Mouse (Mus musculus) CH12.LX (cell line): Measurements from ENCODE around the gene C2cd3. TPM values are rescaled to one million over a fixed set of nuclear protein-coding genes. Genes with fewer than 3 reads are reported as not detected.

Source experiments
- DNase-seq: peaks from one replicate; pipeline ENCODE4 v3.0.0-alpha.2; 2013; ENCODE audit errors: extremely low read depth
- H3K27ac ChIP-seq: 2 replicates; pipeline ENCODE4 v1.5.1; 2012; ENCODE audit warnings: low read depth, mild to moderate bottlenecking, control low read depth, moderate library complexity; ENCODE audit not compliant: insufficient read depth
- H3K27me3 ChIP-seq: replicated peaks from 2 replicates; pipeline ENCODE3; 2012; ENCODE audit warnings: inconsistent platforms
- H3K36me3 ChIP-seq, 2 experiments: replicated peaks in 1 of 2; 2 replicates each; pipeline versions ENCODE3 to v1.6.1; 2012; ENCODE audit warnings: inconsistent platforms in 1 of 2, low read length in 1 of 2, mild to moderate bottlenecking in 1 of 2, mixed read lengths in 1 of 2, moderate library complexity in 1 of 2; ENCODE audit not compliant: control insufficient read depth in 1 of 2, insufficient read depth in 1 of 2
- H3K4me1 ChIP-seq, 2 experiments: 2 replicates each; pipeline ENCODE4 v1.6.1; 2012; ENCODE audit warnings: inconsistent platforms in 1 of 2, moderate library complexity in 1 of 2; ENCODE audit not compliant: insufficient read depth in 2 of 2, control insufficient read depth in 1 of 2
- H3K4me2 ChIP-seq: 2 replicates; pipeline ENCODE4 v1.6.1; 2012; ENCODE audit warnings: low read depth, mild to moderate bottlenecking, control low read depth; ENCODE audit not compliant: poor library complexity, insufficient read depth, severe bottlenecking
- H3K4me3 ChIP-seq, 3 experiments: fragments of 150-350 bp in 1 of 3; sonication (generic) in 1 of 3; replicated peaks in 1 of 3; 2 replicates each; pipeline versions ENCODE3 to v1.5.1; 2011 to 2012; ENCODE audit warnings: low read depth in 2 of 3, low read length in 2 of 3, mild to moderate bottlenecking in 2 of 3, moderate library complexity in 2 of 3, control low read depth in 1 of 3, improper control_type of control experiment in 1 of 3, inconsistent platforms in 1 of 3, mixed read lengths in 1 of 3; ENCODE audit not compliant: poor library complexity in 1 of 3
- H3K79me2 ChIP-seq: replicated peaks from 2 replicates; pipeline ENCODE4 v1.6.1; 2012; ENCODE audit warnings: mild to moderate bottlenecking, moderate library complexity; ENCODE audit not compliant: control insufficient read depth, poor library complexity, insufficient read depth, severe bottlenecking; ENCODE audit errors: extremely low read depth
- H3K9ac ChIP-seq: 2 replicates; pipeline ENCODE4 v1.6.1; 2012; ENCODE audit warnings: low read depth, mild to moderate bottlenecking, control low read depth, moderate library complexity; ENCODE audit not compliant: insufficient read depth
- H3K9me3 ChIP-seq: replicated peaks from 2 replicates; pipeline ENCODE3; 2012; ENCODE audit warnings: low read length, inconsistent platforms, mixed read lengths
- BHLHE40 ChIP-seq: IDR thresholded peaks from 2 replicates; pipeline ENCODE4 v1.6.1; 2011; ENCODE audit warnings: mild to moderate bottlenecking, low read depth, low read length, improper control_type of control experiment
- CHD1 ChIP-seq: IDR thresholded peaks from 2 replicates; pipeline ENCODE4 v1.6.1; 2012; ENCODE audit warnings: low read depth, low read length, improper control_type of control experiment, inconsistent platforms
- CHD2 ChIP-seq: IDR thresholded peaks from 2 replicates; pipeline ENCODE4 v1.6.1; 2011; ENCODE audit warnings: low read length, improper control_type of control experiment
- CTCF ChIP-seq, 2 experiments: IDR thresholded peaks in 1 of 2; conservative IDR thresholded peaks in 1 of 2; 2 replicates each; pipeline ENCODE4 v1.5.1; 2011 to 2012; ENCODE audit warnings: low read depth in 2 of 2, low read length in 2 of 2, improper control_type of control experiment in 1 of 2, inconsistent platforms in 1 of 2, mild to moderate bottlenecking in 1 of 2, moderate library complexity in 1 of 2
- ELF1 ChIP-seq: IDR thresholded peaks from 2 replicates; pipeline ENCODE4 v1.6.1; 2014; ENCODE audit warnings: low read depth, mild to moderate bottlenecking, inconsistent platforms, low read length, improper control_type of control experiment
- ETS1 ChIP-seq: conservative IDR thresholded peaks from 2 replicates; pipeline ENCODE4 v1.6.1; 2012; ENCODE audit warnings: low read depth, mild to moderate bottlenecking, inconsistent platforms, low read length, improper control_type of control experiment, moderate library complexity
- HCFC1 ChIP-seq: IDR thresholded peaks from 2 replicates; pipeline ENCODE4 v1.6.1; 2012; ENCODE audit warnings: low read depth, mild to moderate bottlenecking, inconsistent platforms, low read length, improper control_type of control experiment
- IRF4 ChIP-seq: IDR thresholded peaks from 2 replicates; pipeline ENCODE4 v1.6.1; 2014; ENCODE audit warnings: low read depth, mild to moderate bottlenecking, inconsistent platforms, low read length, improper control_type of control experiment
- KAT2A ChIP-seq: IDR thresholded peaks from 2 replicates; pipeline ENCODE4 v1.6.1; 2012; ENCODE audit warnings: low read length, improper control_type of control experiment, inconsistent platforms; ENCODE audit not compliant: insufficient replicate concordance
- MAX ChIP-seq: IDR thresholded peaks from 2 replicates; pipeline ENCODE4 v1.6.1; 2011; ENCODE audit warnings: low read length, improper control_type of control experiment
- MAZ ChIP-seq: IDR thresholded peaks from 2 replicates; pipeline ENCODE4 v1.6.1; 2012; ENCODE audit warnings: low read depth, mild to moderate bottlenecking, inconsistent platforms, low read length, improper control_type of control experiment, moderate library complexity
- MEF2A ChIP-seq: IDR thresholded peaks from 2 replicates; pipeline ENCODE4 v1.6.1; 2014; ENCODE audit warnings: low read depth, mild to moderate bottlenecking, inconsistent platforms, low read length, improper control_type of control experiment, borderline replicate concordance
- MXI1 ChIP-seq: IDR thresholded peaks from 2 replicates; pipeline ENCODE4 v1.6.1; 2011; ENCODE audit warnings: mild to moderate bottlenecking, low read depth, low read length, improper control_type of control experiment
- MYC ChIP-seq: IDR thresholded peaks from 2 replicates; pipeline ENCODE4 v1.6.1; 2011; ENCODE audit warnings: low read depth, mild to moderate bottlenecking, improper control_type of control experiment, low read length
- NELFE ChIP-seq: IDR thresholded peaks from 2 replicates; pipeline ENCODE4 v1.6.1; 2011; ENCODE audit warnings: low read depth, low read length, improper control_type of control experiment
- NRF1 ChIP-seq: IDR thresholded peaks from 2 replicates; pipeline ENCODE4 v1.6.1; 2014; ENCODE audit warnings: low read depth, mild to moderate bottlenecking, inconsistent platforms, low read length, improper control_type of control experiment, moderate library complexity
- PAX5 ChIP-seq: IDR thresholded peaks from 2 replicates; pipeline ENCODE4 v1.6.1; 2012; ENCODE audit warnings: low read length, inconsistent platforms, mixed read lengths
- POLR2A ChIP-seq: IDR thresholded peaks from 2 replicates; pipeline ENCODE4 v1.6.1; 2011; ENCODE audit warnings: low read depth, mild to moderate bottlenecking, improper control_type of control experiment, low read length
- POLR2AphosphoS2 ChIP-seq: IDR thresholded peaks from 2 replicates; pipeline ENCODE4 v1.6.1; 2011; ENCODE audit warnings: low read depth, low read length, improper control_type of control experiment
- RAD21 ChIP-seq: IDR thresholded peaks from 2 replicates; pipeline ENCODE4 v1.6.1; 2011; ENCODE audit warnings: low read depth, mild to moderate bottlenecking, low read length, improper control_type of control experiment, moderate library complexity
- RCOR1 ChIP-seq: conservative IDR thresholded peaks from 2 replicates; pipeline ENCODE4 v1.6.1; 2012; ENCODE audit warnings: low read depth, mild to moderate bottlenecking, inconsistent platforms, low read length, improper control_type of control experiment
- TBP ChIP-seq: conservative IDR thresholded peaks from 2 replicates; pipeline ENCODE4 v1.6.1; 2011; ENCODE audit warnings: low read depth, low read length, improper control_type of control experiment
- TCF12 ChIP-seq: IDR thresholded peaks from 2 replicates; pipeline ENCODE4 v1.6.1; 2014; ENCODE audit warnings: low read depth, mild to moderate bottlenecking, inconsistent platforms, low read length, improper control_type of control experiment
- UBTF ChIP-seq: IDR thresholded peaks from 2 replicates; pipeline ENCODE4 v1.6.1; 2012; ENCODE audit warnings: low read depth, mild to moderate bottlenecking, inconsistent platforms, low read length, improper control_type of control experiment, moderate library complexity
- USF1 ChIP-seq: IDR thresholded peaks from 2 replicates; pipeline ENCODE4 v1.6.1; 2014; ENCODE audit warnings: low read depth, mild to moderate bottlenecking, inconsistent platforms, low read length, improper control_type of control experiment
- USF2 ChIP-seq: conservative IDR thresholded peaks from 2 replicates; pipeline ENCODE4 v1.6.1; 2011; ENCODE audit warnings: low read depth, low read length, improper control_type of control experiment
- ZKSCAN1 ChIP-seq: IDR thresholded peaks from 2 replicates; pipeline ENCODE4 v1.6.1; 2012; ENCODE audit warnings: low read depth, inconsistent platforms, low read length, improper control_type of control experiment, borderline replicate concordance
- ZNF384 ChIP-seq: IDR thresholded peaks from 2 replicates; pipeline ENCODE4 v1.6.1; 2012; ENCODE audit warnings: low read depth, low read length, improper control_type of control experiment, inconsistent platforms
- dilution Hi-C: fragments of 300-500 bp; cut with MboI; formaldehyde crosslinking; loops from 2 replicates; pipeline ENCODE4 v1.14.3; 2020; ENCODE audit warnings: low sequenced_read_pairs; ENCODE audit not compliant: extremely low pct_unique_long_range_greater_than_20kb, extremely low pct_ligation_motif_present
- in situ Hi-C: fragments of 300-500 bp; cut with MboI; formaldehyde crosslinking; loops from 3 replicates; pipeline ENCODE4 v1.14.3; 2019; ENCODE audit warnings: low sequenced_read_pairs, low pct_ligation_motif_present, low pct_unique_long_range_greater_than_20kb, mixed read lengths
- polyA plus RNA-seq: library from polyadenylated mRNA; unstranded; fragments of >175 nt; gene quantifications from 2 replicates; pipeline ENCODE4 v1.2.1, GENCODE M21; 2012; ENCODE audit warnings: low read depth; ENCODE audit not compliant: insufficient read length
- total RNA-seq, 2 experiments: library from RNA; depleted of rRNA; stranded (reverse); fragments of 300-350 nt in 1 of 2; fragments of >200 nt in 1 of 2; gene quantifications; 2 replicates each; pipeline ENCODE4 v1.2.3; 2012 to 2014

The C2cd3 gene
- total and polyA plus RNA-seq, 3 experiments, result 11.7 to 25.0 (median 16.7) TPM

DNA sequence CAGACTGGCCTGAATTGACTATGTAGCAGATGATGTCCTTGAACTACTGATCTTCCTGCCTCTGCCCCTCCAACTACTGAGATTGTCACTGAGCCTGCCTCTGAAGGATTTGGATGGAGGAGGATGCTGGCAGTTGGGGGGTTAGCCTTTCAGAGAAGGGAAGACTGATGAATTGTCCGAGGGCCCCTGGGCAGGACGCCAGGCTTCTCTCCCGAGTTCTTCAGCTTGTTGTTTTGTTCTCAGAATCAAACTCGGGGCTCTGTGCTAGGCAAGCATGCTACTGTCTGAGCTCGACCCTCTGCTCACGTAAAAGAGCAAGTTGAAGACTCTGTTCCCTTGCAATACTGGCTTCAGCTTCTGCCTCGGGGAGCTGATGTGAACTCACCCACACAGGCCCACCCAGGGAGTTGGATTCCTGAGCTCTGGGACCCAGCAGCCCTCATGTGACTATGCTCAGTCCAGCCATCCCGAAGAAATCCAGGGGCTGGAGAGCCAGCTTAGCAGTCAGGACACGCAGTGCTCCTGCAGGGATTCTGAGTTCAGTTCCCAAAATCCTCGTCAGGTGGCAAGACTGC lies 116.5 kb downstream of the C2cd3 start:
- Histone ChIP-seq H3K4me3 (no peak overlapping the region), H3K4me2 (no peak overlapping the region), H3K9me3 (no peaks in the 10 kb centered on the region), H3K27ac (no peak overlapping the region), H3K79me2 (peaks cover 1% of the 10 kb centered on the region; the same call in 1 of the 2 replicates), H3K36me3 (no peaks in the 10 kb centered on the region), H3K27me3 (no peaks in the 10 kb centered on the region), H3K4me1 (peaks cover 0 to 21% of the 10 kb centered on the region in 2 experiments; a peak in 2 of 4 replicates), H3K9ac (no peak overlapping the region)
- TF ChIP-seq MAZ (no peak), MXI1 (no peak), CHD2 (no peak), HCFC1 (no peak), POLR2A (no peak), PAX5 (no peak), UBTF (no peak)
- dilution Hi-C loops, result no loop called here
- in situ Hi-C loops, result no loop called here
- no peak for DNase-seq

GRCm38 (mm10) chr7:100492391-100493116 lies 120.5 kb downstream of the C2cd3 start:
- peaks cover 11 to 31% of the 10 kb centered on the region in 2 experiments for H3K36me3 ChIP-seq
- H3K4me3 ChIP-seq, result peak overlapping the region; percentile 75 to 93 (median 86)
- no peaks in the 10 kb centered on the region for H3K27me3 ChIP-seq
- H3K9ac ChIP-seq, result peak overlapping the region; percentile 30
- dilution Hi-C loops, result no loop called here
- H3K4me2 ChIP-seq, result peak overlapping the region; percentile 80
- H3K9me3 ChIP-seq, result no peaks in the 10 kb centered on the region
- DNase-seq, result no peak
- TF ChIP-seq RAD21 (no peak; the same call in 1 of the 2 replicates), POLR2A (no peak), MEF2A (no peak), CHD2 (peak; percentile 35; the same call in 1 of the 2 replicates), IRF4 (peak; percentile 45; the same call in 1 of the 2 replicates), BHLHE40 (no peak), KAT2A (no peak), MXI1 (no peak), RCOR1 (no peak), MYC (no peak), ZKSCAN1 (no peak), CHD1 (no peak), POLR2AphosphoS2 (no peak), MAZ (no peak), TBP (no peak), NRF1 (no peak), NELFE (no peak), TCF12 (no peak; the same call in 1 of the 2 replicates), HCFC1 (no peak), UBTF (no peak; the same call in 1 of the 2 replicates), ETS1 (peak; percentile 37; the same call in 1 of the 2 replicates), ELF1 (no peak), USF2 (no peak), USF1 (no peak), ZNF384 (no peak), CTCF (conservative IDR thresholded peaks at IDR 0.05 in 1 of 2, IDR thresholded peaks at IDR 0.05 in 1 of 2; ENCODE audit: low read depth in 2 of 2, low read length in 2 of 2) (peak in 1 of 2 experiments; percentile 13; a peak in 1 of 4 replicates), MAX (no peak)
- H3K4me1 ChIP-seq, result peaks cover 12 to 27% of the 10 kb centered on the region in 2 experiments
- in situ Hi-C loops, result no loop called here
- H3K79me2 ChIP-seq, result peaks cover 25% of the 10 kb centered on the region
- peak overlapping the region; percentile 69 for H3K27ac ChIP-seq
